Mouse (Mus musculus) CH12.LX (cell line): ENCODE results near the gene Hpcal1. TPM values are rescaled to one million over a fixed set of nuclear protein-coding genes. Genes with fewer than 3 reads are reported as not detected.

Experiments used
- DNase-seq: peaks from one replicate; pipeline ENCODE4 v3.0.0-alpha.2; 2013; ENCODE audit errors: extremely low read depth
- H3K27ac ChIP-seq: 2 replicates; pipeline ENCODE4 v1.5.1; 2012; ENCODE audit warnings: low read depth, mild to moderate bottlenecking, control low read depth, moderate library complexity; ENCODE audit not compliant: insufficient read depth
- H3K27me3 ChIP-seq: replicated peaks from 2 replicates; pipeline ENCODE3; 2012; ENCODE audit warnings: inconsistent platforms
- H3K36me3 ChIP-seq, 2 experiments: replicated peaks in 1 of 2; 2 replicates each; pipeline versions ENCODE3 to v1.6.1; 2012; ENCODE audit warnings: inconsistent platforms in 1 of 2, low read length in 1 of 2, mild to moderate bottlenecking in 1 of 2, mixed read lengths in 1 of 2, moderate library complexity in 1 of 2; ENCODE audit not compliant: control insufficient read depth in 1 of 2, insufficient read depth in 1 of 2
- H3K4me1 ChIP-seq, 2 experiments: 2 replicates each; pipeline ENCODE4 v1.6.1; 2012; ENCODE audit warnings: inconsistent platforms in 1 of 2, moderate library complexity in 1 of 2; ENCODE audit not compliant: insufficient read depth in 2 of 2, control insufficient read depth in 1 of 2
- H3K4me2 ChIP-seq: 2 replicates; pipeline ENCODE4 v1.6.1; 2012; ENCODE audit warnings: low read depth, mild to moderate bottlenecking, control low read depth; ENCODE audit not compliant: poor library complexity, insufficient read depth, severe bottlenecking
- H3K4me3 ChIP-seq, 3 experiments: fragments of 150-350 bp in 1 of 3; sonication (generic) in 1 of 3; replicated peaks in 1 of 3; 2 replicates each; pipeline versions ENCODE3 to v1.5.1; 2011 to 2012; ENCODE audit warnings: low read depth in 2 of 3, low read length in 2 of 3, mild to moderate bottlenecking in 2 of 3, moderate library complexity in 2 of 3, control low read depth in 1 of 3, improper control_type of control experiment in 1 of 3, inconsistent platforms in 1 of 3, mixed read lengths in 1 of 3; ENCODE audit not compliant: poor library complexity in 1 of 3
- H3K79me2 ChIP-seq: replicated peaks from 2 replicates; pipeline ENCODE4 v1.6.1; 2012; ENCODE audit warnings: mild to moderate bottlenecking, moderate library complexity; ENCODE audit not compliant: control insufficient read depth, poor library complexity, insufficient read depth, severe bottlenecking; ENCODE audit errors: extremely low read depth
- H3K9ac ChIP-seq: 2 replicates; pipeline ENCODE4 v1.6.1; 2012; ENCODE audit warnings: low read depth, mild to moderate bottlenecking, control low read depth, moderate library complexity; ENCODE audit not compliant: insufficient read depth
- H3K9me3 ChIP-seq: replicated peaks from 2 replicates; pipeline ENCODE3; 2012; ENCODE audit warnings: low read length, inconsistent platforms, mixed read lengths
- CHD1 ChIP-seq: IDR thresholded peaks from 2 replicates; pipeline ENCODE4 v1.6.1; 2012; ENCODE audit warnings: low read depth, low read length, improper control_type of control experiment, inconsistent platforms
- CHD2 ChIP-seq: IDR thresholded peaks from 2 replicates; pipeline ENCODE4 v1.6.1; 2011; ENCODE audit warnings: low read length, improper control_type of control experiment
- CTCF ChIP-seq, 2 experiments: IDR thresholded peaks in 1 of 2; conservative IDR thresholded peaks in 1 of 2; 2 replicates each; pipeline ENCODE4 v1.5.1; 2011 to 2012; ENCODE audit warnings: low read depth in 2 of 2, low read length in 2 of 2, improper control_type of control experiment in 1 of 2, inconsistent platforms in 1 of 2, mild to moderate bottlenecking in 1 of 2, moderate library complexity in 1 of 2
- ELF1 ChIP-seq: IDR thresholded peaks from 2 replicates; pipeline ENCODE4 v1.6.1; 2014; ENCODE audit warnings: low read depth, mild to moderate bottlenecking, inconsistent platforms, low read length, improper control_type of control experiment
- ETS1 ChIP-seq: conservative IDR thresholded peaks from 2 replicates; pipeline ENCODE4 v1.6.1; 2012; ENCODE audit warnings: low read depth, mild to moderate bottlenecking, inconsistent platforms, low read length, improper control_type of control experiment, moderate library complexity
- GABPA ChIP-seq: IDR thresholded peaks from 2 replicates; pipeline ENCODE4 v1.6.1; 2012; ENCODE audit warnings: low read depth, low read length, improper control_type of control experiment, inconsistent platforms; ENCODE audit not compliant: insufficient replicate concordance
- KAT2A ChIP-seq: IDR thresholded peaks from 2 replicates; pipeline ENCODE4 v1.6.1; 2012; ENCODE audit warnings: low read length, improper control_type of control experiment, inconsistent platforms; ENCODE audit not compliant: insufficient replicate concordance
- MAFK ChIP-seq: IDR thresholded peaks from 2 replicates; pipeline ENCODE4 v1.6.1; 2011; ENCODE audit warnings: low read length, improper control_type of control experiment; ENCODE audit not compliant: insufficient replicate concordance
- MAX ChIP-seq: IDR thresholded peaks from 2 replicates; pipeline ENCODE4 v1.6.1; 2011; ENCODE audit warnings: low read length, improper control_type of control experiment
- MAZ ChIP-seq: IDR thresholded peaks from 2 replicates; pipeline ENCODE4 v1.6.1; 2012; ENCODE audit warnings: low read depth, mild to moderate bottlenecking, inconsistent platforms, low read length, improper control_type of control experiment, moderate library complexity
- MEF2A ChIP-seq: IDR thresholded peaks from 2 replicates; pipeline ENCODE4 v1.6.1; 2014; ENCODE audit warnings: low read depth, mild to moderate bottlenecking, inconsistent platforms, low read length, improper control_type of control experiment, borderline replicate concordance
- MYC ChIP-seq: IDR thresholded peaks from 2 replicates; pipeline ENCODE4 v1.6.1; 2011; ENCODE audit warnings: low read depth, mild to moderate bottlenecking, improper control_type of control experiment, low read length
- NRF1 ChIP-seq: IDR thresholded peaks from 2 replicates; pipeline ENCODE4 v1.6.1; 2014; ENCODE audit warnings: low read depth, mild to moderate bottlenecking, inconsistent platforms, low read length, improper control_type of control experiment, moderate library complexity
- PAX5 ChIP-seq: IDR thresholded peaks from 2 replicates; pipeline ENCODE4 v1.6.1; 2012; ENCODE audit warnings: low read length, inconsistent platforms, mixed read lengths
- POLR2A ChIP-seq: IDR thresholded peaks from 2 replicates; pipeline ENCODE4 v1.6.1; 2011; ENCODE audit warnings: low read depth, mild to moderate bottlenecking, improper control_type of control experiment, low read length
- RAD21 ChIP-seq: IDR thresholded peaks from 2 replicates; pipeline ENCODE4 v1.6.1; 2011; ENCODE audit warnings: low read depth, mild to moderate bottlenecking, low read length, improper control_type of control experiment, moderate library complexity
- SIN3A ChIP-seq: IDR thresholded peaks from 2 replicates; pipeline ENCODE4 v1.6.1; 2012; ENCODE audit warnings: low read length, improper control_type of control experiment, inconsistent platforms
- SMC3 ChIP-seq: IDR thresholded peaks from 2 replicates; pipeline ENCODE4 v1.6.1; 2011; ENCODE audit warnings: low read depth, low read length, improper control_type of control experiment
- UBTF ChIP-seq: IDR thresholded peaks from 2 replicates; pipeline ENCODE4 v1.6.1; 2012; ENCODE audit warnings: low read depth, mild to moderate bottlenecking, inconsistent platforms, low read length, improper control_type of control experiment, moderate library complexity
- dilution Hi-C: fragments of 300-500 bp; cut with MboI; formaldehyde crosslinking; loops from 2 replicates; pipeline ENCODE4 v1.14.3; 2020; ENCODE audit warnings: low sequenced_read_pairs; ENCODE audit not compliant: extremely low pct_unique_long_range_greater_than_20kb, extremely low pct_ligation_motif_present
- in situ Hi-C: fragments of 300-500 bp; cut with MboI; formaldehyde crosslinking; loops from 3 replicates; pipeline ENCODE4 v1.14.3; 2019; ENCODE audit warnings: low sequenced_read_pairs, low pct_ligation_motif_present, low pct_unique_long_range_greater_than_20kb, mixed read lengths
- polyA plus RNA-seq: library from polyadenylated mRNA; unstranded; fragments of >175 nt; gene quantifications from 2 replicates; pipeline ENCODE4 v1.2.1, GENCODE M21; 2012; ENCODE audit warnings: low read depth; ENCODE audit not compliant: insufficient read length
- total RNA-seq, 2 experiments: library from RNA; depleted of rRNA; stranded (reverse); fragments of 300-350 nt in 1 of 2; fragments of >200 nt in 1 of 2; gene quantifications; 2 replicates each; pipeline ENCODE4 v1.2.3; 2012 to 2014

Hpcal1 gene
- total and polyA plus RNA-seq, 3 experiments = 4.9 to 5.5 (median 4.9) TPM

DNA sequence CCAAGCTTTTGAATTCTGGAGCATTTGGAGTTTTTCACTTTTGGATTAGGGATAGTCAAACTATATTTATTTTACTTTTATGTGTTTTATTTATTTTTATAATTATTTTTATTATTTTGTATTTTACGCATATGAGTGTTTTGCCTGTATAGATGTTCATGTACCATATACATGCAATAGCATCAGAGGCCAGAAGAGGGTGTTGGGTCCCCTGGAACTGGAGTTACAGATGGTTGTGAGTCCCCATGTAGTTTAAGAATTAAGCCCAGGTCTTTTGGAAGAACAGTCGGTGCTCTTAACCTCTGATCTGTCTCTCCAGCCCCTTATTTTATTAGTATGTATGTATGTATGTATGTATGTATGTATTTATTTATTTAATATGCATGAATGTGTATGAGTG, 12.9 kb upstream of the Hpcal1 start:
- H3K4me2 ChIP-seq = no peak overlapping the region

DNA sequence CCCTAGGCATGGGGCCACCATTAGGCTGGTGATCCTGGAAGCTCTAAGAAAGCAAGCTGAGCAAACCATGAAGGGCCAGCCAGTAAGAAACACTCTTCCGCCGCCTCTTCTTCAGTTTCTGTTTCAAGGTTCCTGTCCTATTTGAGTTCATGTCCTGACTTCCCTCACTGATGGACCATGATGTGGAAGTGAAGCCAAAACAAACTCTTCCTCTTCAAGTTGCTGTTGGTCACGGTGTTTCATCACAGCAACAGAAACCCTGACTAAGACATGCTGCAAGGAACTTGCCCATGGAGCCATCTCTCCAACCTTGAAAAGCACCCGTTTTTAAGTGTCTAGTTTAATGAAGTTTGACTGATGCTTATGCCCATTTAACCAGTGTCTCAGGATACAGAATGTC, 11.1 kb upstream of the Hpcal1 start:
- in situ Hi-C loops (loop anchor here (10.0 kb wide), 1 partner anchor 115 kb away; no protein-coding TSS in a partner anchor), dilution Hi-C loops (no loop called here)
- H3K9ac ChIP-seq = no peak overlapping the region
- H3K4me1 ChIP-seq = no peaks in the 10 kb centered on the region
- H3K27me3 ChIP-seq = no peaks in the 10 kb centered on the region
- no peak overlapping the region for H3K4me3 ChIP-seq
- no peak for DNase-seq
- no peaks in the 10 kb centered on the region for H3K79me2 ChIP-seq
- no peak overlapping the region; the same call in 1 of the 2 replicates for H3K4me2 ChIP-seq
- no peak for TF ChIP-seq ETS1
- no peak for TF ChIP-seq ELF1
- no peak for TF ChIP-seq RAD21
- TF ChIP-seq UBTF = no peak
- TF ChIP-seq KAT2A = no peak
- TF ChIP-seq SIN3A = no peak
- no peak for TF ChIP-seq NRF1
- TF ChIP-seq MYC = no peak
- H3K27ac ChIP-seq = no peak overlapping the region
- no peaks in the 10 kb centered on the region for H3K36me3 ChIP-seq
- H3K9me3 ChIP-seq = peaks cover 2% of the 10 kb centered on the region

More for the DNA sequence above, 12.9 kb upstream of the Hpcal1 start:
- in situ Hi-C loops (loop anchor here (10.0 kb wide), 1 partner anchor 117 kb away; no protein-coding TSS in a partner anchor), dilution Hi-C loops (no loop called here)
- H3K36me3 ChIP-seq = no peaks in the 10 kb centered on the region
- no peaks in the 10 kb centered on the region for H3K79me2 ChIP-seq
- H3K4me3 ChIP-seq = no peak overlapping the region
- peak; percentile 46 for TF ChIP-seq SMC3
- peak in 1 of 2 experiments; percentile 56; a peak in 2 of 4 replicates for TF ChIP-seq CTCF (conservative IDR thresholded peaks at IDR 0.05 in 1 of 2, IDR thresholded peaks at IDR 0.05 in 1 of 2; ENCODE audit: low read depth in 2 of 2, low read length in 2 of 2)
- TF ChIP-seq GABPA = no peak
- no peak for TF ChIP-seq MAFK
- TF ChIP-seq RAD21 = peak; percentile 47
- no peaks in the 10 kb centered on the region for H3K27me3 ChIP-seq
- DNase-seq = no peak
- H3K27ac ChIP-seq = no peak overlapping the region
- H3K9me3 ChIP-seq = peaks cover 2% of the 10 kb centered on the region
- no peak overlapping the region for H3K9ac ChIP-seq
- H3K4me1 ChIP-seq = peaks cover 0 to 3% of the 10 kb centered on the region in 2 experiments; a peak in 2 of 4 replicates

GRCm38 (mm10) chr12:17682161-17682560, 8.5 kb upstream of the Hpcal1 start:
- H3K27ac ChIP-seq = no peak overlapping the region
- no peak for DNase-seq
- H3K9me3 ChIP-seq = peaks cover 2% of the 10 kb centered on the region
- H3K4me3 ChIP-seq = no peak overlapping the region
- no peaks in the 10 kb centered on the region for H3K79me2 ChIP-seq
- H3K36me3 ChIP-seq = no peaks in the 10 kb centered on the region
- H3K27me3 ChIP-seq = no peaks in the 10 kb centered on the region
- no peak for TF ChIP-seq POLR2A
- TF ChIP-seq PAX5 = no peak
- no peak for TF ChIP-seq MEF2A
- TF ChIP-seq MAZ = no peak
- no peak for TF ChIP-seq MAX
- TF ChIP-seq ETS1 = no peak
- TF ChIP-seq CHD1 = no peak
- TF ChIP-seq CHD2 = no peak
- dilution Hi-C loops (no loop called here), in situ Hi-C loops (no loop called here)
- no peaks in the 10 kb centered on the region for H3K4me1 ChIP-seq
- no peak overlapping the region for H3K9ac ChIP-seq
- no peak overlapping the region for H3K4me2 ChIP-seq
